Mouse (Mus musculus) thymus, postnatal 4 days (tissue): ENCODE measurements around the gene Sh3glb2.

ENCODE experiments used
- DNase-seq: peaks from one replicate; pipeline ENCODE4 v3.0.0; 2021

The Sh3glb2 gene

GRCm38 (mm10) chr2:30336174-30336915, 22.8 kb downstream of the Sh3glb2 start:
- no peak for DNase-seq

GRCm38 (mm10) chr2:30335324-30335723, 23.8 kb downstream of the Sh3glb2 start:
- no peak for DNase-seq

GRCm38 (mm10) chr2:30328791-30329190, 30.3 kb downstream of the Sh3glb2 start:
- DNase-seq = no peak

GRCm38 (mm10) chr2:30327276-30327675, 31.9 kb downstream of the Sh3glb2 start:
- no peak for DNase-seq

- no peak for DNase-seq
These were observed 33.8 kb downstream of the Sh3glb2 start for GRCm38 (mm10) chr2:30325296-30325695.

DNA sequence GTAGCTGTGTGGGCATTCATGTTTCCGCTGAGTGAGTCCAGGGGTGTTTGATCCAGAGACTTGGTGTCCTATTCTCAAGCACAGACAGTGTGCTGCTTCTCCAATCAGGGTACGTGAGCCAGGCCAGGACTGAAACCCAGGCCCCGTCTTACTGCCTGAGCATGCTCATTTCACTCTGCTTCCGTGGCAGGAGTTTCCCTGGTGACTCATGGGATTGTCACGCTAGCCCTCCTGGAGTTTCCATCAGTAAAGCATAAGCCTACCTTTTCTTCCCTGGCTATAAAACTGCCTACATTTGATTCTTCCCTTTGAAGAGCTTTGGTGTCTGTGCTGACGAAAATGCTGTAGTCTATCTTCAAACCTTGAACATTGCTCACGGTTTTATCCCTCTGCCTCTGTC, 36.0 kb downstream of the Sh3glb2 start:
- no peak for DNase-seq

- no peak for DNase-seq
These were observed 39.9 kb downstream of the Sh3glb2 start for GRCm38 (mm10) chr2:30319260-30319659.

DNA sequence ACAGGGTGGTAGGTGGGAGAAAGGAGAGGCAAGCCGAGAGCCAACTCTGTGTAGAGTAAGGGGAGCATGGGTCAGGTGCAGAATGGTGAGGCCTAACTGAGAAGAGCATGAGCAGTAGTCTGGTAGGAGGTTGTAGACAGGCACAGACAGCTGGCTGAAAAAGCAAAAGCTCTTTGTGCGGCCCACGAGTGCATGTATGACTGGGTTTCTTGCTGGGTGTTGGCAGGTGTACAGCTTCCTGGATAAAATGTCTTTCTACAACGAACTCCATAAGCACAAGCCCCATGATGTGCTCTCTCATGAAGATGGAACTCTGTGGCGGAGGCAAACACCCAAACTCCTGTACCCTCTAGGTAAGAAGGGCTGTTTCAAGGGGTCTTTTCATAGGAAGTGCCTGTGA, 42.2 kb downstream of the Sh3glb2 start:
- DNase-seq = no peak

GRCm38 (mm10) chr2:30316136-30316535, 43.0 kb downstream of the Sh3glb2 start:
- DNase-seq = peak; percentile 16

GRCm38 (mm10) chr2:30311481-30311880, 47.7 kb downstream of the Sh3glb2 start:
- no peak for DNase-seq

- DNase-seq = no peak
These were observed 49.8 kb downstream of the Sh3glb2 start for GRCm38 (mm10) chr2:30309351-30309750.

GRCm38 (mm10) chr2:30306087-30306486, 53.0 kb downstream of the Sh3glb2 start:
- no peak for DNase-seq

GRCm38 (mm10) chr2:30299966-30300365, 59.2 kb downstream of the Sh3glb2 start:
- DNase-seq = no peak

- no peak for DNase-seq
These were observed 59.6 kb downstream of the Sh3glb2 start for GRCm38 (mm10) chr2:30299525-30299924.
